Mouse (Mus musculus) layer of hippocampus, adult 9-11 months (tissue): Measurements from ENCODE around the gene Ermap.
A peak's percentile ranks its signal among the peaks of the same experiment; 100 is the strongest.

Experiments used
- DNase-seq: peaks from one replicate; pipeline ENCODE4 v3.0.0; 2022

Ermap gene

GRCm38 (mm10) chr4:119189864-119190263, at the start of gene Ermap:
Gene Ermap (minus strand): TSS chr4:119190011.
- no peak for DNase-seq

GRCm38 (mm10) chr4:119239181-119239682, 49.4 kb upstream of the Ermap start:
- DNase-seq, result no peak

GRCm38 (mm10) chr4:119238661-119239060, 48.9 kb upstream of the Ermap start:
- no peak for DNase-seq

- no peak for DNase-seq
These were observed 44.5 kb upstream of the Ermap start for GRCm38 (mm10) chr4:119234348-119234747.

- peak; percentile 43 for DNase-seq
These were observed 43.6 kb upstream of the Ermap start for GRCm38 (mm10) chr4:119233256-119233901.

- peak; percentile 99 for DNase-seq
These were observed 42.8 kb upstream of the Ermap start, which contains the start of the genes AU022252 and P3h1 for GRCm38 (mm10) chr4:119232410-119233255. Gene AU022252 (minus strand): TSS chr4:119232712. Gene P3h1 (plus strand): TSS chr4:119232915.

- DNase-seq, result no peak
These were observed 36.9 kb upstream of the Ermap start for GRCm38 (mm10) chr4:119226751-119227150.

GRCm38 (mm10) chr4:119225719-119226118, 35.9 kb upstream of the Ermap start:
- no peak for DNase-seq

GRCm38 (mm10) chr4:119224534-119224933, 34.7 kb upstream of the Ermap start:
- DNase-seq, result no peak

- DNase-seq, result peak; percentile 54
These were observed 33.9 kb upstream of the Ermap start for GRCm38 (mm10) chr4:119223696-119224095.

GRCm38 (mm10) chr4:119218169-119218568, 28.4 kb upstream of the Ermap start, which contains the start of gene Tmem269:
Gene Tmem269 (minus strand): TSS chr4:119218217.
- DNase-seq, result no peak

GRCm38 (mm10) chr4:119216667-119217066, 26.9 kb upstream of the Ermap start:
- no peak for DNase-seq

GRCm38 (mm10) chr4:119204672-119205071, 14.9 kb upstream of the Ermap start:
- peak; percentile 29 for DNase-seq

- no peak for DNase-seq
These were observed 8.3 kb upstream of the Ermap start for GRCm38 (mm10) chr4:119198105-119198504.

- DNase-seq, result no peak
These were observed 5.9 kb upstream of the Ermap start for GRCm38 (mm10) chr4:119195582-119196320.

- DNase-seq, result peak; percentile 81
These were observed 5.2 kb upstream of the Ermap start, which contains the start of gene Svbp for GRCm38 (mm10) chr4:119194909-119195581. Gene Svbp (plus strand): TSS chr4:119195306.

- no peak for DNase-seq
These were observed 2.9 kb upstream of the Ermap start for GRCm38 (mm10) chr4:119192757-119193156.

GRCm38 (mm10) chr4:119191273-119191672, 1.5 kb upstream of the Ermap start:
- no peak for DNase-seq

GRCm38 (mm10) chr4:119190618-119191017, 807 bp upstream of the Ermap start:
- DNase-seq, result no peak

- DNase-seq, result no peak
These were observed 419 bp downstream of the Ermap start for GRCm38 (mm10) chr4:119189392-119189791.

GRCm38 (mm10) chr4:119188060-119188785, 1.6 kb downstream of the Ermap start:
- no peak for DNase-seq

GRCm38 (mm10) chr4:119185771-119186170, 4.0 kb downstream of the Ermap start:
- no peak for DNase-seq
